Mouse (Mus musculus): ENCODE results near the gene Dlg2.

Dlg2 gene

GRCm38 (mm10) chr7:92048876-92049275, 1572.4 kb downstream of the Dlg2 start:
- DNase-seq (ENCODE audit: low read depth, low spot score) = no peak

- no peak for DNase-seq (ENCODE audit: low read depth, low spot score)
Measured at GRCm38 (mm10) chr7:92066851-92067250, 1590.4 kb downstream of the Dlg2 start.

DNA sequence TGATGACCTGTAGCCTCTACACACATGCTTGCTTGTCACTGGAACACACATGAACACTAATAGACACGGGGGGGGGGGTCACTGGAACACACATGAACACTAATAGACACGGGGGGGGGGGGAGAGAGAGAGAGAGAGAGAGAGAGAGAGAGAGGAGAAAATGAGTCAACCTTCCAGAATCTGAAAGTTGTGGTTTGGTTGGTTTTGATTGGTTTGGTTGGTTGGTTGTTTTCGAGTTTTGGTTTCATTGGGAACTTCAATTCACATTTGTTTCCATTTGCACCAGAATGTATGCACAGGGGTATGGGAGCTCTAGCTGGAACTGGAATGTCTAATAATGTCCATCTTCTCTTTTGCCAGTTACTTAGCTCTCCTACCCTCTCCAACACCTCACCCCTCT, 1611.0 kb downstream of the Dlg2 start:
- no peak for DNase-seq (ENCODE audit: low read depth, low spot score)

- peak; percentile 40 for DNase-seq (ENCODE audit: low read depth, low spot score)
Measured at GRCm38 (mm10) chr7:92093860-92094259, 1617.4 kb downstream of the Dlg2 start.

DNA sequence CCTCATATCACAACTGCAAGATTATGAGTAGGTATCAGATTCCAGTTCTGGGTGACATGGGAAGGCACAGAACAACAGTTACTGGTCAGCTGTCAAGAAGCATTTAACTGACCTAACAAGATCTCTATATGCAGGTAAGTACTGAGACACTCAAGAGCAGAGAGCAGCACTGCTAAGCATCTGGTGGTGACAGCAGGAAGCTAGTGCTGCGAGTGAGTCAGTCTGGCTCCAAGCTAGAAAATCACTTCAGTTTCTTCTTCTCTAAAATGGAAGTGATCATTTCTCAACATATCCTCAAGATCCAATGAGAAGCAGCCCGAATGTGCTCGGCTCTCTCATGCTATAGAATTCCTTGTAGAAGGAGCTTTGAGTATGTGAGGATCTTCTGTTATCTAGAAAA, 1618.7 kb downstream of the Dlg2 start:
- no peak for DNase-seq (ENCODE audit: low read depth, low spot score)

DNA sequence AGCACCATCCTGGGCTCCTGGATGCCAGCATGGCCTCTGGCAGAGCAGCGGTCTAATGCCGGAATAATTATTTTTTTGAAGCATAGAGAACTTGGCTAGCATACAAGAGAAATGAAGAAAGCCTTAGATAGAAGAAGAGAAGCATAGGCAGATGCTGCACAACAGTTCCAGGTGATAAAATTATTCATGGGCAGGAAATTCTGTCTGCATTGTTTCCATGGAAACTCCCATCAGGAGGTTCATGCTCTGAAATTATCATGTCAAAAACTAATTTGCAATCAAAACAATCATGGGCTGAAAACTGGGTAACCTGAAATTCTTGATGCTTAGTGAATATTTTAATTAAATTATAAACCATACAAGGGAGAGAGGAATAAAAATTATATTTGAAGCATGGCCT, 1624.4 kb downstream of the Dlg2 start:
- DNase-seq (ENCODE audit: low read depth, low spot score) = peak; percentile 45

DNA sequence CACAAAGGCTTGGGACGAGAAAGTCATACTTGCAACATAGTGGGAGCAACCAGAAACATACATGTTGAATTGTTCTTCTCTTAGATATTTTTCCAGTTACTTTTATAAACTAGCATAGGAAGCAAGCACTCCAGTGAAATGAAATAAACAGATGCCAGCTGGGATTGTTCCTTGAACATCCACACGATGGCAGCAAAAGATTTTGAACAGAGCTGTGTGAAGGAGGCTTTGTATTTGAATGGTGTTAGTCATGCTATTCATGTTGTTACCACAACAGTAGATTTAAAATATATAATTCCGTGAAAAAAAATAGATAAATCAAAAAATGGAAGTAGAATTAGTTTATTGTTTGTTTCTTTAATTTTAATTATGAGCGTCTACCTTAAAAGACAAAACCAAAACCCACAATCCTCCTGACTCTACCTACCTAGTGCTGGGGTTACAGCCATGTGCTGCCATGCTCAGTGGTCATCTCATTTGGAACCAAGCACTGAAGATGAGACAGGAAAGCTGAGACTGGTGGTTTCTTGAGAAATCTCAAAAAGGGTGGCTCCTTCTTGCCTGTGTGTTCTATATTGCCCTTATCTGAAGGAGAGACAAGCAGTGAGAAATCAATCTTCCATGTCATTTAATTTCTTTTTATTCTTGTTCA, 1626.5 kb downstream of the Dlg2 start:
- peak; percentile 60 for DNase-seq (ENCODE audit: low read depth, low spot score)

DNA sequence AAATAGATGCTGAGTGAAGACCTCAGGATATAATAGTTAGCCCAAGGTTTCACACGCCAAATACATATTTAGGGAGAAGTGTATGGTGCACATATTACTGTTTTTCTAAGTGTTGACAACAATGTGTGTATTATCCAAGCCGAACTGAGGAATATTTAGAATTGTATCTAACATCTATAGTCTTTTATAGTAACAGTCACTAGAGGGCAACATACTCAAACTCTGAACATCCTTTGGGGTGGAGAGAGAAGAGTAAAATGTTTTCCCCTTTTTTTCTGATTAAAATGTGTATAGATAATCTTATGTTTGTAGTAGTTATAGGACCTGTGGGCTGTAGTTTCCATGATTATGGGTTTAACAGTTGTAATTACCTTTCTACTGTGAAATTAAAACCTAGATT, 1629.0 kb downstream of the Dlg2 start:
- DNase-seq (ENCODE audit: low read depth, low spot score) = no peak

- no peak for DNase-seq (ENCODE audit: low read depth, low spot score)
Measured at GRCm38 (mm10) chr7:92105956-92106355, 1629.5 kb downstream of the Dlg2 start.

- DNase-seq (ENCODE audit: low read depth, low spot score) = no peak
Measured at GRCm38 (mm10) chr7:92113065-92113464, 1636.6 kb downstream of the Dlg2 start.

- no peak for DNase-seq (ENCODE audit: low read depth, low spot score)
Measured at GRCm38 (mm10) chr7:92115237-92115871, 1638.9 kb downstream of the Dlg2 start.

DNA sequence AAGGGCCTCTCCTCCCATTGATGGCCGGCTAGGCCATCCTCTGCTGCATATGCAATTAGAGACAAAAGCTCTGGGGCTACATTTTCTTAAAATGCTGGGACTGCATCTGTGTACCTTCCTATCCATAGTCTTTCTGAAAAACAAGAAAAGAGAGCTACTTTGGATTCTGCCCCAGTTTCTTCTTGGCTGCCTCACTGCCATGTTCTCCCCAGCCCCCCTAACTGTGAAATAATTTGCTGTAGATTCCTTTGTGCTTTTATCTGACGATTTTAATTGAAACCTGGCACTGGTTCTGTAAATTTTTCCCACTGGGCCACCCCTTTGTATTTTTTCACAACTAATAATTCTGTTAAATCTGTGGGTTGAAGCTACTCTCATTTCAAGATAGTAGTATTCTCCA, 1646.8 kb downstream of the Dlg2 start:
- DNase-seq (ENCODE audit: low read depth, low spot score) = no peak

DNA sequence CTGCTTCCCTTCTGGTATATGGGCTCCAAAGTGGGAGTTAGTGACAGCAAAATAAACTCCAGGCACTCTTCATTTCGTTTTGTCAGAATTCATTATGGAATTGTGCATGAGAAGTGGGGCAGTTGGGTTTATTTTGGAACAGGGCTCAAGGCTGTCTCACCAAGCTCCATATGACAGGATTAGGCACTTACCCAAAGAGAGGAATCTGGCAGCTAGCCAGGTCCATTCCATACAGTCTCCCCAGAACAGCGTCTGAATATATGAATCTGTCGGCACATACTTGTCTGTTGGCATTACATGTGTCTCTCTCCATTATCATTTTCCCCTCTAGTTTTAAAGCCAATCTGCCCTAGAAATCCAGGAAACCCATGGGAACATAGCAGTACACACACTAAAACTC, 1649.4 kb downstream of the Dlg2 start:
- DNase-seq (ENCODE audit: low read depth, low spot score) = peak; percentile 74

GRCm38 (mm10) chr7:92134301-92134700, 1657.8 kb downstream of the Dlg2 start:
- no peak for DNase-seq (ENCODE audit: low read depth, low spot score)

GRCm38 (mm10) chr7:92135624-92136023, 1659.2 kb downstream of the Dlg2 start:
- no peak for DNase-seq (ENCODE audit: low read depth, low spot score)

DNA sequence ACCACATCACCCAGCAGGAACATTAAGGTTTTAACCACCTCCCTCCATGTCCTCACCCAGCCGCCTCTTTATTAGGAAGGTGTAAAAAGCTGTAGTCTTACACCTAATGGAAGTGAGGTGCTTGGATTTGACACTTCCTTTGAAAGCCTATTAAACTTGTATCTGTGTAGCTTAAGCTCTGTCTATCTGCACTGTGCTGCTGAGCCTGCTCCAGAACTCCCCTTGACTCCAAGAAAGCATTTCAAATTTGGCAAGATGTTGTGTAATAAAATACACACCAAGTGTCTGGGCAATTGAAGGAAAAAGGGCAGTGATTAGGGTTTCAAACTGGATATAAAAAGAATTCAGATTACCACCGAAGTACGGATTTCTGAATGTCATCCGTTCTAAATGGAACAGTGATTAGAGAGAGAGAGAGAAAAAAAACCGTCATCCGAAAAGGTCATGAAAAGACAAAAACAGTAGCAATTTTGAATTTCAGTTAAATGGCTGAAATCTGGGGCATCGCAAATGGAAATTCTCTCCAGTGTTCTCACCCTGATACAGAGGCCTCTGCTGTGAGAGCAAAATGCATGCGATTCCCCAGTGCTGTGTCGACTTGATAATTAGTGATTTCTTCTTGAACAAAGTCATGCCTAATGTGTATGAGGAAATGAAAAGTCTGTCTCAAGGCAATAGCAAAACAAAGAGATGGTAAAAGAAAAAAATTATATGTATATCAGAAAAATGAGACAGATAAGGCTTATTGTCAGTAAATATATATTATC, 1663.8 kb downstream of the Dlg2 start:
- DNase-seq (ENCODE audit: low read depth, low spot score) = no peak

DNA sequence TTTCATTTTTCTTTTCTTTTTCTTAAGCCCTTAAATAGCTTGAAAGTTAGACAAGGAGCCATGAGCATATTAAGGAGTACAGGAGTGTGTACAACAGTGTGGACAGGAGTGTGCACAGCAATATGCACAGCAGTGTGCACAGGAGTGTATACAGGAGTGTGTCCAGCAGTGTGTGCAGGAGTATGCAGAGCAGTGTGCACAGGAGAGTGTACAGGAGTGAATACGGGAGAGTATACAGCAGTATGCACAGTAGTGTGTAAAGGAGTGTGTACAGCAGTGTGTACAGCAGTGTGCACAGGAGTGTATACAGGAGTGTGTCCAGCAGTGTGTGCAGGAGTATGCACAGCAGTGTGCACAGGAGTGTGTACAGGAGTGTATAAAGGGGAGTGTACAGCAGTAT, 1671.0 kb downstream of the Dlg2 start:
- no peak for DNase-seq (ENCODE audit: low read depth, low spot score)

GRCm38 (mm10) chr7:92150768-92151167, 1674.3 kb downstream of the Dlg2 start:
- no peak for DNase-seq (ENCODE audit: low read depth, low spot score)

DNA sequence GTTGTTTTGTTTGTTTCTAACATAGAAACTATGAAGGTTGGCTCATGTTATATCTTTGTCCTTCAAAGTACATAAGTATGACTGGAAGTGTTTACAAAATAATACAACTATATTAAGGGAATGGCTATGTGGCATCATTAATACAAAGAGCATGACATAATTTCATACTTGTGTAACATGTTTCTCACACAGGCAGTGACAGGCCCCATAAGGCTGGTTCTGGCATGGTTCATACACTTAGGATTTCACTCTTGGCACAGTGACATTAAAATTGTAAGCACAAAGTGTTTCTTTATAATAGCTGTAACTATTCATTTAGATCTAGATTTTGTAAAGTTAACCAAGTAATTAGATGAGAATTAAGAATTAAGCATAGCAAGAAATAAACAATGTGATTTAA, 1678.1 kb downstream of the Dlg2 start:
- DNase-seq (ENCODE audit: low read depth, low spot score) = no peak

- DNase-seq (ENCODE audit: low read depth, low spot score) = no peak
Measured at GRCm38 (mm10) chr7:92163150-92163549, 1686.7 kb downstream of the Dlg2 start.

GRCm38 (mm10) chr7:92164316-92164715, 1687.8 kb downstream of the Dlg2 start:
- no peak for DNase-seq (ENCODE audit: low read depth, low spot score)

- no peak for DNase-seq (ENCODE audit: low read depth, low spot score)
Measured at GRCm38 (mm10) chr7:92164875-92165518, 1688.5 kb downstream of the Dlg2 start.
